Mouse (Mus musculus) cerebellum, adult 11 months (tissue): ENCODE results near the gene 1700029I15Rik.

ENCODE experiments used
- DNase-seq: peaks from one replicate; pipeline ENCODE4 v3.0.0; 2022

The 1700029I15Rik gene

GRCm38 (mm10) chr2:92374514-92374913, 7.8 kb upstream of the 1700029I15Rik start, which contains the start of the genes Pex16 and Large2:
Pex16 (plus strand) TSS chr2:92374676.
Large2 (minus strand) TSS chr2:92374869.
- peak; percentile 51 for DNase-seq

GRCm38 (mm10) chr2:92375099-92375623, 7.2 kb upstream of the 1700029I15Rik start:
- peak; percentile 91 for DNase-seq

GRCm38 (mm10) chr2:92375788-92376187, 6.5 kb upstream of the 1700029I15Rik start:
- DNase-seq = no peak

GRCm38 (mm10) chr2:92376300-92376699, 6.0 kb upstream of the 1700029I15Rik start:
- DNase-seq = no peak

- peak; percentile 31 for DNase-seq
These were observed 5.0 kb upstream of the 1700029I15Rik start for GRCm38 (mm10) chr2:92377320-92377719.

GRCm38 (mm10) chr2:92379783-92380494, 2.4 kb upstream of the 1700029I15Rik start:
- no peak for DNase-seq

GRCm38 (mm10) chr2:92380495-92381050, 1.8 kb upstream of the 1700029I15Rik start:
- peak; percentile 24 for DNase-seq

- no peak for DNase-seq
These were observed 1.2 kb upstream of the 1700029I15Rik start for GRCm38 (mm10) chr2:92381161-92381560.

GRCm38 (mm10) chr2:92382759-92383158, 421 bp downstream of the 1700029I15Rik start:
- DNase-seq = no peak

- no peak for DNase-seq
These were observed 1.8 kb downstream of the 1700029I15Rik start for GRCm38 (mm10) chr2:92384101-92384500.

GRCm38 (mm10) chr2:92385113-92386051, 3.0 kb downstream of the 1700029I15Rik start:
- no peak for DNase-seq

- DNase-seq = no peak
These were observed 4.7 kb downstream of the 1700029I15Rik start for GRCm38 (mm10) chr2:92386821-92387570.

GRCm38 (mm10) chr2:92387646-92388045, 5.3 kb downstream of the 1700029I15Rik start:
- no peak for DNase-seq

GRCm38 (mm10) chr2:92388081-92388517, 5.8 kb downstream of the 1700029I15Rik start:
- DNase-seq = no peak

- DNase-seq = peak; percentile 85
These were observed 6.7 kb downstream of the 1700029I15Rik start for GRCm38 (mm10) chr2:92388891-92389641.

GRCm38 (mm10) chr2:92389645-92390044, 7.3 kb downstream of the 1700029I15Rik start:
- DNase-seq = no peak

GRCm38 (mm10) chr2:92390206-92390930, 8.0 kb downstream of the 1700029I15Rik start:
- DNase-seq = no peak

GRCm38 (mm10) chr2:92391116-92391515, 8.8 kb downstream of the 1700029I15Rik start:
- peak; percentile 59 for DNase-seq

GRCm38 (mm10) chr2:92391703-92392317, 9.5 kb downstream of the 1700029I15Rik start:
- DNase-seq = no peak
